Mouse (Mus musculus) lung, embryonic 15.5 days (tissue): ENCODE data around the gene Sypl. TPM values are rescaled to one million over a fixed set of nuclear protein-coding genes. Genes with fewer than 3 reads are reported as not detected.
"Not testable (repeated sequence)": the region's sequence is repeated elsewhere in the genome, so short reads cannot be mapped to it uniquely, and the experiment has no call there.

ENCODE experiments used
- ATAC-seq: fragments of 200-750 bp; cut with Nextera tagmentation; 2 replicates; pipeline ENCODE4 v1.8.0; 2017; ENCODE audit warnings: moderate number of reproducible peaks, borderline replicate concordance; ENCODE audit not compliant: low FRiP score, low TSS enrichment; ENCODE audit errors: extremely low read depth
- H3K27ac ChIP-seq: fragments of 300-500 bp; sonication (generic); 2 replicates; pipeline ENCODE4 v1.5.1; 2015; ENCODE audit warnings: moderate library complexity, mild to moderate bottlenecking, inconsistent platforms
- H3K27me3 ChIP-seq: fragments of 300-500 bp; sonication (generic); 2 replicates; pipeline ENCODE4 v1.6.1; 2015; ENCODE audit warnings: inconsistent platforms
- H3K36me3 ChIP-seq: fragments of 300-500 bp; sonication (generic); 2 replicates; pipeline ENCODE4 v1.6.1; 2015; ENCODE audit warnings: inconsistent platforms
- H3K4me1 ChIP-seq: fragments of 300-500 bp; sonication (generic); 2 replicates; pipeline ENCODE4 v1.6.1; 2015; ENCODE audit warnings: inconsistent platforms
- H3K4me2 ChIP-seq: fragments of 300-500 bp; sonication (generic); 2 replicates; pipeline ENCODE4 v1.6.1; 2015; ENCODE audit warnings: inconsistent platforms, mild to moderate bottlenecking, moderate library complexity
- H3K4me3 ChIP-seq: fragments of 300-500 bp; sonication (generic); 2 replicates; pipeline ENCODE4 v1.5.1; 2015; ENCODE audit warnings: mild to moderate bottlenecking, inconsistent platforms
- H3K9ac ChIP-seq: fragments of 300-500 bp; sonication (generic); 2 replicates; pipeline ENCODE4 v1.6.1; 2015; ENCODE audit warnings: inconsistent platforms
- H3K9me3 ChIP-seq: fragments of 300-500 bp; sonication (generic); 2 replicates; pipeline ENCODE4 v1.6.1; 2016; ENCODE audit warnings: inconsistent platforms
- WGBS: fragments of 180-500 bp; shearing (Covaris S2); methylation state at CpG from one replicate; pipeline ENCODE4 v1.1.7; 2015; 5-methylcytosine and 5-hydroxymethylcytosine counted together
- polyA plus RNA-seq: library from polyadenylated mRNA; unstranded; fragments of >200 nt; fragmentation: Nextera tagmentation; extraction: Ambion mirVana; gene quantifications from 2 replicates; pipeline ENCODE4 v1.2.1, GENCODE M21; 2015

Gene Sypl
- polyA plus RNA-seq, 1 experiment from 2014 or later = 164 TPM

- no peak for ATAC-seq
- no peaks in the 10 kb centered on the region for H3K9me3 ChIP-seq
- no peak overlapping the region for H3K4me2 ChIP-seq
- no peak overlapping the region for H3K4me3 ChIP-seq
- no peaks in the 10 kb centered on the region; the same call in 1 of the 2 replicates for H3K36me3 ChIP-seq
- 100% methylated on average over 1 of the region's 1 CpGs for WGBS
- H3K27ac ChIP-seq = no peak overlapping the region
- H3K9ac ChIP-seq = no peak overlapping the region
- H3K4me1 ChIP-seq = no peaks in the 10 kb centered on the region
- H3K27me3 ChIP-seq = no peaks in the 10 kb centered on the region
These were observed 28.9 kb downstream of the Sypl start for GRCm38 (mm10) chr12:32982631-32983030.

GRCm38 (mm10) chr12:32983081-32983480 is 29.4 kb downstream of the Sypl start:
- ATAC-seq = no peak
- WGBS = 88% methylated on average over 1 of the region's 1 CpGs
- no peak overlapping the region for H3K9ac ChIP-seq

GRCm38 (mm10) chr12:32986284-32986683 is 32.6 kb downstream of the Sypl start:
- Histone ChIP-seq H3K4me3 (no peak overlapping the region), H3K4me2 (no peak overlapping the region), H3K27ac (no peak overlapping the region), H3K9ac (no peak overlapping the region), H3K27me3 (no peaks in the 10 kb centered on the region), H3K9me3 (no peaks in the 10 kb centered on the region), H3K4me1 (no peaks in the 10 kb centered on the region), H3K36me3 (no peaks in the 10 kb centered on the region)
- WGBS = 39% methylated on average over 1 of the region's 1 CpGs
- no peak for ATAC-seq

More at GRCm38 (mm10) chr12:32983081-32983480, 29.4 kb downstream of the Sypl start:
- Histone ChIP-seq H3K4me3 (no peak overlapping the region), H3K36me3 (no peaks in the 10 kb centered on the region; the same call in 1 of the 2 replicates), H3K27me3 (no peaks in the 10 kb centered on the region), H3K9me3 (no peaks in the 10 kb centered on the region), H3K4me2 (no peak overlapping the region), H3K27ac (no peak overlapping the region), H3K4me1 (no peaks in the 10 kb centered on the region)

GRCm38 (mm10) chr12:32989731-32990130 is 36.0 kb downstream of the Sypl start:
- H3K4me3 ChIP-seq = no peak overlapping the region
- peaks cover 5% of the 10 kb centered on the region for H3K4me1 ChIP-seq
- no peak overlapping the region for H3K4me2 ChIP-seq
- H3K27ac ChIP-seq = peak overlapping the region; percentile 3
- no peaks in the 10 kb centered on the region for H3K9me3 ChIP-seq
- no peak overlapping the region for H3K9ac ChIP-seq
- H3K27me3 ChIP-seq = no peaks in the 10 kb centered on the region
- H3K36me3 ChIP-seq = no peaks in the 10 kb centered on the region
- ATAC-seq = no peak
- 54% methylated on average over 12 of the region's 12 CpGs for WGBS

GRCm38 (mm10) chr12:32994081-32994480 is 40.4 kb downstream of the Sypl start:
- Histone ChIP-seq H3K27me3 (no peaks in the 10 kb centered on the region), H3K9me3 (no peaks in the 10 kb centered on the region), H3K27ac (peak overlapping the region; percentile 85), H3K4me1 (peaks cover 11% of the 10 kb centered on the region), H3K4me3 (no peak overlapping the region), H3K4me2 (no peak overlapping the region), H3K9ac (no peak overlapping the region), H3K36me3 (no peaks in the 10 kb centered on the region)
- ATAC-seq = no peak
- WGBS = 72% methylated on average over 5 of the region's 5 CpGs

GRCm38 (mm10) chr12:32995081-32995834 is 41.6 kb downstream of the Sypl start:
- Histone ChIP-seq H3K4me1 (peaks cover 11% of the 10 kb centered on the region), H3K27ac (peak overlapping the region; percentile 85), H3K36me3 (no peaks in the 10 kb centered on the region), H3K9ac (no peak overlapping the region), H3K4me3 (no peak overlapping the region), H3K4me2 (no peak overlapping the region; the same call in 1 of the 2 replicates), H3K27me3 (no peaks in the 10 kb centered on the region), H3K9me3 (no peaks in the 10 kb centered on the region)
- peak; percentile 77; the same call in 1 of the 2 replicates for ATAC-seq
- 55% methylated on average over 4 of the region's 4 CpGs for WGBS

GRCm38 (mm10) chr12:32998766-32999165 is 45.1 kb downstream of the Sypl start:
- no peak overlapping the region for H3K27ac ChIP-seq
- H3K9me3 ChIP-seq = no peaks in the 10 kb centered on the region
- H3K4me3 ChIP-seq = no peak overlapping the region
- no peaks in the 10 kb centered on the region for H3K36me3 ChIP-seq
- no peak overlapping the region for H3K4me2 ChIP-seq
- ATAC-seq = no peak
- H3K9ac ChIP-seq = no peak overlapping the region
- 59% methylated on average over 5 of the region's 5 CpGs for WGBS
- H3K4me1 ChIP-seq = peaks cover 11% of the 10 kb centered on the region
- no peaks in the 10 kb centered on the region for H3K27me3 ChIP-seq

- not testable (repeated sequence) for H3K9me3 ChIP-seq, H3K4me3 ChIP-seq, ATAC-seq, H3K4me1 ChIP-seq, H3K36me3 ChIP-seq, H3K4me2 ChIP-seq, H3K27ac ChIP-seq, H3K27me3 ChIP-seq, H3K9ac ChIP-seq
- 33% methylated on average over 3 of the region's 3 CpGs for WGBS
These were observed 46.1 kb downstream of the Sypl start for GRCm38 (mm10) chr12:32999778-33000177.

GRCm38 (mm10) chr12:33000402-33000801 is 46.7 kb downstream of the Sypl start:
- no peaks in the 10 kb centered on the region for H3K27me3 ChIP-seq
- H3K9ac ChIP-seq = no peak overlapping the region
- H3K36me3 ChIP-seq = no peaks in the 10 kb centered on the region
- 46% methylated on average over 4 of the region's 4 CpGs for WGBS
- ATAC-seq = no peak
- no peak overlapping the region for H3K27ac ChIP-seq
- H3K4me2 ChIP-seq = no peak overlapping the region
- no peak overlapping the region for H3K4me3 ChIP-seq
- H3K9me3 ChIP-seq = no peaks in the 10 kb centered on the region
- H3K4me1 ChIP-seq = 0 out of 2 replicates have a peak, but pooled peaks cover under 1% of the 10 kb centered on the region

GRCm38 (mm10) chr12:33003339-33003965 is 49.8 kb downstream of the Sypl start:
- WGBS = 55% methylated on average over 8 of the region's 8 CpGs
- no peaks in the 10 kb centered on the region for H3K27me3 ChIP-seq
- no peak overlapping the region for H3K9ac ChIP-seq
- ATAC-seq = no peak
- H3K4me2 ChIP-seq = no peak overlapping the region
- 0 out of 2 replicates have a peak, but pooled peaks cover 9% of the 10 kb centered on the region for H3K4me1 ChIP-seq
- no peaks in the 10 kb centered on the region for H3K9me3 ChIP-seq
- no peak overlapping the region for H3K4me3 ChIP-seq
- no peaks in the 10 kb centered on the region for H3K36me3 ChIP-seq
- no peak overlapping the region for H3K27ac ChIP-seq

- no peak for ATAC-seq
- Histone ChIP-seq H3K4me3 (no peak overlapping the region), H3K4me2 (no peak overlapping the region), H3K27me3 (no peaks in the 10 kb centered on the region), H3K36me3 (no peaks in the 10 kb centered on the region), H3K9ac (no peak overlapping the region), H3K4me1 (peaks cover 20% of the 10 kb centered on the region), H3K27ac (no peak overlapping the region), H3K9me3 (no peaks in the 10 kb centered on the region)
- 65% methylated on average over 5 of the region's 5 CpGs for WGBS
These were observed 52.2 kb downstream of the Sypl start for GRCm38 (mm10) chr12:33005858-33006257.

- Histone ChIP-seq H3K4me1 (peaks cover 20% of the 10 kb centered on the region), H3K4me2 (no peak overlapping the region), H3K9me3 (no peaks in the 10 kb centered on the region), H3K9ac (no peak overlapping the region), H3K36me3 (no peaks in the 10 kb centered on the region), H3K27me3 (no peaks in the 10 kb centered on the region), H3K27ac (no peak overlapping the region), H3K4me3 (no peak overlapping the region)
- WGBS = 89% methylated on average over 2 of the region's 2 CpGs
- ATAC-seq = no peak
These were observed 53.5 kb downstream of the Sypl start for GRCm38 (mm10) chr12:33007176-33007575.
